Mouse (Mus musculus) splenic B cell, adult 2 months (primary cell): ENCODE data around the gene Cavin4.
A peak's percentile ranks its signal among the peaks of the same experiment; 100 is the strongest.

Source experiments
- DNase-seq: peaks from one replicate; pipeline ENCODE4 v3.0.0-alpha.2; 2011; ENCODE audit warnings: low read depth, low spot score
- H3K27me3 ChIP-seq: 2 replicates; pipeline ENCODE4 v1.6.1; 2012; ENCODE audit warnings: mild to moderate bottlenecking, low read length, moderate library complexity, mixed read lengths; ENCODE audit not compliant: control insufficient read depth, poor library complexity, insufficient read depth, severe bottlenecking
- H3K36me3 ChIP-seq: 2 replicates; pipeline ENCODE4 v1.6.1; 2012; ENCODE audit warnings: mild to moderate bottlenecking, low read length, moderate library complexity, mixed read lengths; ENCODE audit not compliant: control insufficient read depth, poor library complexity, insufficient read depth, severe bottlenecking

The Cavin4 gene

GRCm38 (mm10) chr4:48663271-48663670 is at the start of gene Cavin4:
Gene Cavin4, plus strand, starts transcription at chr4:48663514.
- H3K27me3 ChIP-seq = no peaks in the 10 kb centered on the region; the same call in 1 of the 2 replicates
- no peaks in the 10 kb centered on the region for H3K36me3 ChIP-seq
- no peak for DNase-seq

- DNase-seq = no peak
- Histone ChIP-seq H3K27me3 (no peaks in the 10 kb centered on the region), H3K36me3 (no peaks in the 10 kb centered on the region)
Observed at GRCm38 (mm10) chr4:48615483-48615882, 47.8 kb upstream of the Cavin4 start.

- no peak for DNase-seq
- no peaks in the 10 kb centered on the region for H3K27me3 ChIP-seq
- no peaks in the 10 kb centered on the region for H3K36me3 ChIP-seq
Observed at GRCm38 (mm10) chr4:48617201-48617600, 46.1 kb upstream of the Cavin4 start.

- no peaks in the 10 kb centered on the region for H3K27me3 ChIP-seq
- no peaks in the 10 kb centered on the region for H3K36me3 ChIP-seq
- DNase-seq = no peak
Observed at GRCm38 (mm10) chr4:48620121-48620520, 43.2 kb upstream of the Cavin4 start.

- Histone ChIP-seq H3K27me3 (no peaks in the 10 kb centered on the region), H3K36me3 (no peaks in the 10 kb centered on the region)
- no peak for DNase-seq
Observed at GRCm38 (mm10) chr4:48622246-48622645, 41.1 kb upstream of the Cavin4 start.

GRCm38 (mm10) chr4:48622946-48623345 is 40.4 kb upstream of the Cavin4 start:
- Histone ChIP-seq H3K27me3 (no peaks in the 10 kb centered on the region), H3K36me3 (no peaks in the 10 kb centered on the region)
- DNase-seq = no peak

- DNase-seq = no peak
- H3K27me3 ChIP-seq = no peaks in the 10 kb centered on the region
- H3K36me3 ChIP-seq = no peaks in the 10 kb centered on the region
Observed at GRCm38 (mm10) chr4:48624961-48625360, 38.4 kb upstream of the Cavin4 start.

GRCm38 (mm10) chr4:48625836-48626235 is 37.5 kb upstream of the Cavin4 start:
- no peaks in the 10 kb centered on the region for H3K27me3 ChIP-seq
- no peak for DNase-seq
- H3K36me3 ChIP-seq = no peaks in the 10 kb centered on the region

GRCm38 (mm10) chr4:48629445-48629844 is 33.9 kb upstream of the Cavin4 start:
- Histone ChIP-seq H3K36me3 (no peaks in the 10 kb centered on the region), H3K27me3 (no peaks in the 10 kb centered on the region)
- no peak for DNase-seq

GRCm38 (mm10) chr4:48633529-48633928 is 29.8 kb upstream of the Cavin4 start:
- no peak for DNase-seq
- no peaks in the 10 kb centered on the region for H3K27me3 ChIP-seq
- H3K36me3 ChIP-seq = no peaks in the 10 kb centered on the region

GRCm38 (mm10) chr4:48634058-48634457 is 29.3 kb upstream of the Cavin4 start:
- peak; percentile 37 for DNase-seq
- no peaks in the 10 kb centered on the region for H3K36me3 ChIP-seq

GRCm38 (mm10) chr4:48636831-48637230 is 26.5 kb upstream of the Cavin4 start:
- DNase-seq = no peak
- Histone ChIP-seq H3K27me3 (no peaks in the 10 kb centered on the region), H3K36me3 (no peaks in the 10 kb centered on the region)

More at GRCm38 (mm10) chr4:48634058-48634457, 29.3 kb upstream of the Cavin4 start:
- no peaks in the 10 kb centered on the region for H3K27me3 ChIP-seq

GRCm38 (mm10) chr4:48638132-48638531 is 25.2 kb upstream of the Cavin4 start:
- DNase-seq = no peak
- no peaks in the 10 kb centered on the region for H3K36me3 ChIP-seq

GRCm38 (mm10) chr4:48639503-48639902 is 23.8 kb upstream of the Cavin4 start:
- Histone ChIP-seq H3K27me3 (no peaks in the 10 kb centered on the region), H3K36me3 (no peaks in the 10 kb centered on the region)
- DNase-seq = no peak

More at GRCm38 (mm10) chr4:48638132-48638531, 25.2 kb upstream of the Cavin4 start:
- no peaks in the 10 kb centered on the region for H3K27me3 ChIP-seq

- H3K36me3 ChIP-seq = no peaks in the 10 kb centered on the region
- DNase-seq = no peak
Observed at GRCm38 (mm10) chr4:48643801-48644200, 19.5 kb upstream of the Cavin4 start.

GRCm38 (mm10) chr4:48646143-48646542 is 17.2 kb upstream of the Cavin4 start:
- no peak for DNase-seq
- Histone ChIP-seq H3K27me3 (no peaks in the 10 kb centered on the region), H3K36me3 (no peaks in the 10 kb centered on the region)

More at GRCm38 (mm10) chr4:48643801-48644200, 19.5 kb upstream of the Cavin4 start:
- no peaks in the 10 kb centered on the region for H3K27me3 ChIP-seq
